Mouse (Mus musculus) ES-E14 (cell line): Measurements from ENCODE around the gene Stub1.

ENCODE experiments used
- CHD2 ChIP-seq: IDR thresholded peaks from 2 replicates; pipeline ENCODE4 v1.6.1; 2014; ENCODE audit warnings: mild to moderate bottlenecking, low read depth, low read length, inconsistent platforms
- ZNF384 ChIP-seq: IDR thresholded peaks from 2 replicates; pipeline ENCODE4 v1.6.1; 2012; ENCODE audit warnings: low read depth, low read length, inconsistent platforms

GRCm38 (mm10) chr17:25783861-25784574 is 49.2 kb downstream of the Stub1 start:
- TF ChIP-seq CHD2 (no peak), ZNF384 (no peak)
